Mouse (Mus musculus): ENCODE results near the gene Pip4k2a.

DNA sequence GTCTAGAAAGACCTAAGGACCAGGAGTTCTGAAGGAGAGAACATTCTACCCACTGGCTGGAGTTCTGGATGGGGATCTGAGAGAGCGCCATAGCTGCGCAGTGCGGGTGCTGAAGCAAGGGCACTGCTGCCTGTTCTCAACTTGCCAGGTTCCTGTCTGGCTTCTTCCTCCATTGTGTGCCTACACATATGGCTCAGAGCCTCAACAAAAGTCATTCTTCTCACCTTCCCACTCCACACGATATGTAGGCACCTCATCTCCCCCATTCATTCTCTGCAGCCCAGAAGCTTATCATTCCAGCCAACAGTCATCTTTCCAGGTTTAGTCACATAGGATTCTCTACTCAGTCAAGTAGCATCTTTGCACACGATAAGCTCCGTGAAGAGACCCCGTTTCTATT, 123.3 kb downstream of the Pip4k2a start:
- TF ChIP-seq CTCF (IDR thresholded peaks at IDR 0.05; ENCODE audit: insufficient read depth, low read length) = no peak
- no peak for TF ChIP-seq POLR2A (IDR thresholded peaks at IDR 0.05; ENCODE audit: borderline replicate concordance, extremely low read depth, low read depth, low read length)

Measured in lung, adult 2 months (tissue).